Mouse (Mus musculus) kidney, postnatal 25 days (tissue): ENCODE measurements at regions not wholly inside any gene's neighbourhood (a gene's known extent, or its start where the extent isn't known, plus 50 kb on each side); places are given as distances from the start of the nearest gene placed in this dataset.

Experiments
- DNase-seq, 2 experiments: peaks; one replicate each; pipeline ENCODE4 v3.0.0; 2021; ENCODE audit warnings: mixed read lengths in 2 of 2

GRCm38 (mm10) chr8:6991516-6991915 lies 1669.5 kb downstream of the Efnb2 start:
- no peak for DNase-seq

DNA sequence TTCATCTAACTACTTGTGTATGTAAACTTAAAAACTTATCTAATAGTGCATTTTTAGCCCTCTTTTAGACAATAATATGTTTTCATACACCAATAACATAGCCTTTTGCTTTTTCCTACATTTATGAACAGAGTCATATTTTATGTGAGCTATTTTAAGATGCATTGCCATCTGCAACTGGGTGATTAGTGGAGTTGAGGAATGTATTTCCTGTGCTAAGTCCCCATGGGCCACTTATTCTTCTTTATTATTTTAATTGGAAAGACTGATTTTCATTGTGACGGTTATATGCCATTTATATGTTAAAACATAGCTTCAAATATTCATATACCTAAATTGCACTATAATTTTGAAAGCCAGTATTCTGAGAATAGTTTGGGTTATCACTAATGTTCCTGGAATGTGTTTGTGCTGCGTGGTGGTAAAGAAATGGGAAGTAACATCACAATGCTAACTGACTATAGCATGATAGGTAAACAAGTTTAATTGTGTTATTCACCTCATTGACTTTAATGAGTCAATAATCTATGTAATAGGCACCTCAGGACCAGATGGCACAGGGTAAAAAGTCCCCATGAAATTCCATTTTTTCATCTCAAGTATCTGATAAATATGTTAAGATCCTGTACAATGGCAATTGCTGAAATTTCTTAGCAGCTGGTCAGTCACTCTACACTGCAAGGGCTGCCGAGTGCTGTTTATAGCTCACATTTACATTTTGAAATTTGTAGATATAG lies 1671.5 kb downstream of the Efnb2 start:
- DNase-seq = no peak

DNA sequence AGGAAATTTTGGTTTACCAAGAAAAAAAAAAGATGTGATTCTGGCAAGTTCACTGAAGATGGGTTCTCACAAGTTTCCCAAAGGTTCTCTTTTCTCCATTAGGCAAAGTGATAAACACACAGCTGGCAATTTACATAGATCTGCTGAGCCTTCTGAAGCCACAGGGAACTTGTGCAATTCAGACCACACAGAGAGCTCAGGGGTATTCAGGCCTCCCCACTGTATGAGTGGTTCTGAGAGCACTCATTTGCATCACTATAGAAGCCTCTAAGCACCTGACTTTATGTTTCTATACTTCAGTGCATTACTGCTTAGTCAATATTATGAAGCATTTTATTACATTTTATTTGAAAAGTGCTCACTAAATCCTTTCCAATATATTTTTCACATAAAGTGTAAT lies 1687.1 kb downstream of the Efnb2 start:
- no peak for DNase-seq

GRCm38 (mm10) chr8:6963006-6963799 lies 1697.8 kb downstream of the Efnb2 start:
- no peak for DNase-seq

- no peak for DNase-seq
Measured at GRCm38 (mm10) chr8:6958086-6958485, 1703.0 kb downstream of the Efnb2 start.

- no peak for DNase-seq
Measured at GRCm38 (mm10) chr8:6954251-6954650, 1706.8 kb downstream of the Efnb2 start.

DNA sequence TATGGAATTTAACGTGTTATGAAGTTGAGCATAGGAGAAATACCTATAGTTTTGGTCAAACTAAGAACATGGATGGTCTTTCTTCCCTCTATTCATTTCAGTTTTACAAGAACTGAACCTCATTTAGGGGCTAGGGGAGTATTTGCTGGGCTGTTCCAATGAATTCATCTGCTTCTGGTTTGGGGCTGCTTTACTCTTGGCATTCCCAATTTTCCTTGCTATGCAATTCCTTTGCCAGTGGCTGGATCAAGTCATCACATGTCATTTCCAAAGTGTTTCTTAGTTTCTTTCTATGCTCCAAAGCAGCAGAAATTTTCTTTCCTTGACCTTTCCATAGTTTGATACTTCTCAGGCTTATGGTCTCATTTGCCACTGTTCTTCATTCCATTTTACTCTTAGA lies 1738.6 kb downstream of the Efnb2 start:
- DNase-seq = no peak

DNA sequence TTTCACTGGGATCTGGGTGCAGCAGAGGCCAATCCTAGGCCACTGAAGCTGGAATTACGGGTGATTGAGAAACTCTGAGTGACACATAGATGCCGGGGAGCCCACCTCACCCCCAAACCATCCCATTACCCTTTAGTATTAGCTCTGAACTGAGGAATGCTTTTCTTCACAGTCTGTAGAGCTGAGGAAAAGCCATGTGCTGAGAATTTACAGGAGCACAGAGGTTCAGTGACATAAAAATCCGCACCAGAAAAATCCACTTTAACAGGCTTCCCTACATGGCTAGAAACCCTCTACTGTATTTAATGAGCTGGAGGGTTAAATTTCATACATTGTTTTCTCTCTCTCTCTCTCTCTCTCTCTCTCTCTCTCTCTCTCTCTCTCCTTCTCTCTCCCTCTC lies 1753.4 kb downstream of the Efnb2 start:
- no peak for DNase-seq

- peak; percentile 45 to 51 for DNase-seq
Measured at GRCm38 (mm10) chr8:6891456-6891855, 1769.6 kb downstream of the Efnb2 start.

DNA sequence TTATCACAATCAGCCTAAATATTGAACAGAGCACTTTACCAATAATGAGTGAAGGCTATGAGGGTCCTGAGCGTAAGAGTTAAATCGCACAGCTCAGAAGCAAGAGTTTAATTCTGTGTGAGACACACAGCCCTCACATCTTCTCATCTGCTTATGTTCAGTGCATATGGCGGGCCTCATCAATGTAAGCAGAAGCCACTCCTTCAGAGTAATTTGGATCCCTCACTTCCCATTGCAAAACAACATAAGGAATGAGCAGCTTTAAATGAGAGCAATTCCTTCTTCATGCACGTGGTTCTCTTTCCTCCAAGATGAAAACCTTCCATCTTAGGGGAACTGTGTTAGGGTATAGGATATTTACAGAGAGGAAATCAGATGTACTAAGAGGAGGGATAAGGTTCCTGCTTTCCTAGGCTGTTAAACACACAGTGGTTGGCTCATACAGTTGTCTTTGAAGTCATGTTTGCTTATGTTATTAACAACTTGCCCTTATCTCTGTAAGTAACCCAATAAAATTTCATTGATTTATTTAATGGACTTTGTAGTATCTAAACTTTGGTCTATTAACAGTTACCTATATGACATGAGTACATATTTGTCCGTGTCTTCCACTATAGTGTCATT lies 1774.2 kb downstream of the Efnb2 start:
- no peak for DNase-seq

DNA sequence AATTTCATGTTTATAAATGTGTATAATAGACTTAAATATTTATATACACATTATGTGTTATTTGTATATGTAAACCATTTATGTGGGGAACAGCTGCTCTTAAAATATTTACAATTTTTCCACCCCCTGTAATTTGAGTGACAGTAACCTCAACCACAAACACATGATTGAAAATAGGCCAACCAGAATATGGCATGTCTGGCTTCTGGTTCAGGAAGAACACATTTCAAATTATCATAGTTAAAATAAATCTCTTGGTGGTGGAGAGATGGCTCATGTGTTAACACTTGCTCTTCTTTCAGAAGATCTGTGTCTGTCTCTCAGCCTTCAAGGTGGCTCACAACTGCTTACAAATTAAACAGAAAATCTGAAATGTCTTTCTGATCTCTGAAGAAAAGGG lies 1776.2 kb downstream of the Efnb2 start:
- no peak for DNase-seq

- DNase-seq = no peak
Measured at GRCm38 (mm10) chr8:6882626-6883025, 1777.5 kb upstream of the Slc10a2 start.
